Mouse (Mus musculus) embryo, embryonic 11 days (tissue): ENCODE results near the gene Rad1.
"Not testable (repeated sequence)": the region's sequence is repeated elsewhere in the genome, so short reads cannot be mapped to it uniquely, and the experiment has no call there.

Experiments
- DNase-seq: peaks from one replicate; pipeline ENCODE4 v3.0.0-alpha.2; 2015

Rad1 gene

GRCm38 (mm10) chr15:10525896-10526295 is 40.1 kb downstream of the Rad1 start:
- DNase-seq: no peak

- no peak for DNase-seq
These were observed 45.5 kb downstream of the Rad1 start for GRCm38 (mm10) chr15:10531352-10531751.

GRCm38 (mm10) chr15:10533361-10533760 is 47.5 kb downstream of the Rad1 start:
- not testable (repeated sequence) for DNase-seq

GRCm38 (mm10) chr15:10534591-10534990 is 48.8 kb downstream of the Rad1 start:
- no peak for DNase-seq

GRCm38 (mm10) chr15:10535969-10536368 is 50.2 kb downstream of the Rad1 start:
- no peak for DNase-seq

- DNase-seq: peak; percentile 34
These were observed 54.7 kb downstream of the Rad1 start for GRCm38 (mm10) chr15:10540271-10541088.
